Mouse (Mus musculus): ENCODE data around the gene Cth.

GRCm38 (mm10) chr3:157852806-157853205 is 72.1 kb downstream of the Cth start:
- TF ChIP-seq CTCF (IDR thresholded peaks at IDR 0.05; ENCODE audit: low read depth) = no peak
- no peak for TF ChIP-seq EP300 (IDR thresholded peaks at IDR 0.05; ENCODE audit: low read depth)
